Mouse (Mus musculus): ENCODE measurements around the gene Dennd6a.
"Not testable (repeated sequence)": the region's sequence is repeated elsewhere in the genome, so short reads cannot be mapped to it uniquely, and the experiment has no call there.

Gene Dennd6a

DNA sequence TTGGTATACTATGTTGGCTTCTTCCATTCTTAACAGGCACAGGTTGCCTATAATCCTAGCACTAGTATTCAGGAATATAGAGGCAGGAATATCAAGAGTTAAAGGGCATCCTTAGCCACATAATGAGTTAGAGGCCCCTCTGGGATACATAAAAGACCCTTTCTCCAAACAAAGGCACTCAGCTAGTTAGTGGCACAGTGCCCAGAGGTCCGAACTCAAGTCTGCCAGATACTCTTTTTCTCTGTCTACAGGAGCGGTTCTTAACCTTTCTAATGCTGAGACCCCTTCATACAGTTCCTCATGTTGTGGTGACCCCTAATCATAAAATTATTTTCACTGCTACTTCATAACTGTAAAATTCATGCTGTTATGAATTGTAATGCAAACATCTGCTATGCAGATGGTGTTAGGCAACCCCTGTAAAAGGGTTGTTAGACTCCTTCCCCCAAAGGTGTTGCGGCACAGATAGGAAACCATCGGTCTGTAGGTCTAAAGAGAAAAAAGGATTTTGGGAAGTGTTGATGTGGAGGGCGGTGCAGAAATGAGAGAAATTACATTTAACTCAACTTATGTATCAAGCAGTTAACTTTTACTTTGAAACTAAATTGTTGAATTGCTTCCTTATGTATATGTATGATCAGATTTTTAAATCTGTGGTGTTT, 72.5 kb downstream of the Dennd6a start:
- no peak for DNase-seq

DNA sequence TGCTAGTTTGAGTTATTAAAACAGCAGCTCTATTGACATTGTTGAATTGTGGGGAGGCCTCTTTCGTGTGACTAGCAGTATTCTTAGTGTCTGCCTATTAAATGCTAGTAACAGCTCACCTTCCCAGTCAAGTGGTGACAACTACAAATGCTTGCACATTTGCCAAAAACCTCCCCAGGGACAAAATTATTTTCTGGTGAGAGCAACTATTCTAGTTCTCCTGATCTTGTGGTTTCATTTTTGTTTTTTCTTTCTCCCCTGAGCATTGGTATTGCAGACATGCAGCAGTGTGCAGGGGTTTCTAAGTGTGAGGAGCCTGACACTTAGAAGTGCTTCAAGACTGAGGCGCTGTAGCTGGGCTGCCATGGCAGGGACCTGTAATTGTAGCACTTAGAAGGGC, 74.2 kb downstream of the Dennd6a start:
- no peak for DNase-seq

DNA sequence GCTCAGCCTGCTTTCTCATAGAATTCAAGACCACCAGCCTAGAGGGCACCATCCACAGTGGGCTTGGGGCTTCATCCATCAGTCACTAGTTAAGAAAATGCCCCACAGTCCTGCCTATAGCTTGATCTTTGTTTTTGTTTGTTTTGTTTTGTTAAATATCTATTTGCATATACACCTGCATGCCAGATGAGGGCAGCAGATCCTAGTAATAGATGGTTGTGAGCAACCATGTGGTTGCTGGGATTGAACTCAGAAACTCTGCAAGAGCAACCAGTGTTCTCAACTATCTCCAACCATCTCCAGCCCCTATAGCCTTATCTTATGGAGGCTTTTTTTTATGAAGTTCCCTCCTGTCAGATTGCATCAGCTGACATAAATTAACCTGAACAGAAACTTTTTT, 78.2 kb downstream of the Dennd6a start:
- DNase-seq, result no peak

DNA sequence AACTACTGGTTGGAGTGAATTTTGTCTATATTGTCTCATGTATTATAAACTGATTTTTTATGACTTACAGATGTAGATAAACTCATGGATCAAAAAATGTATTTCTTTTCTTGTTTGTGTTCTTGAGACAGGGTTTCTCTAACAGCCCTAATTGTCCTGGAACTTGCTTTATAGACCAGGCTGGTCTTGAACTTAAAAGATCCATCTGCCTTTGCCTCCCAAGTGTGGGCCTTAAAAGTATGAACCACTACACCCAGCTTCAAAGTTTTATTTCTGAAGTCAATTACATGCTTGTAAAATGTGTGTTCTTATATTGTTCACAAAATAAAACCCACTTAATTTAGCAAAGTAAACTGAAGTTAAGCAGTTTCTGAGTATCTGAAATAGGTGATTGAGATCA, 84.5 kb downstream of the Dennd6a start:
- DNase-seq, result no peak

DNA sequence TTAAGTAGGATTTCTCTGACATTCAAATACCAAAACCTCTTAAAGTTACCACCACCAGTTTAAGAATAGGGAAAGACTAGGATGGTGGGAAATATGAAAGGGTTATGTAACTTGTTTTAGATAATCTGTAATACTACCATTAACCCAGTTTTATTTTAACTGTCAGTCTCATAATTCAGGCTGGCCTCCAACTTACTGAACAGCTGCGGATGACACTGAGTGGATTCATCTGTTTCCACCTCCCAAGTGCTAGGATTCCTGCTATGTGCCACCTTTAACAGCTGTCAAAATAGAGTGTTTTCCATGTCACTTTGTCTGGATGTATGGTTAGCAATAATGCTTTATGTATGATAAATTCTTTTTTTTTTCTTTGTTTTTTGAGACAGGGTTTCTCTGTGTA, 86.6 kb downstream of the Dennd6a start:
- DNase-seq, result no peak

DNA sequence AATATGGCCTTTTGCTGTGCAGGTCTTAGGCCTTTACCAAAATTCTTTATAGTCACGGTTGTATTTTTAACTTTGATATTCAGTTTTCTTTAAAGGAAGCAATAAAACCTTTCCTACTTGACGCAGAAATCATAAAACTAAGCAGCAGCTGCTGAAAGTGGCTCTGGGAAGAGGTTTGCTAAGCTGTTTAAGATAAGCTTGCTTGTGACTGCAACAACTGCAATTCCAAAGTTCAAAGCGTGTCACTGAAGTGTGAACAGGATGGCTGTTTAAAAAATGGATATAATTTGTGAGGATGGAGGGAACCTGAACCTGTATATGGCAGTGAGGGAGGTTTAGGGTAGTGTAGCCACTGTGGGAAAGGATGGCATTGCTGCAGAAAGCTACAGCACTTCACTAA, 88.4 kb downstream of the Dennd6a start:
- DNase-seq, result no peak

DNA sequence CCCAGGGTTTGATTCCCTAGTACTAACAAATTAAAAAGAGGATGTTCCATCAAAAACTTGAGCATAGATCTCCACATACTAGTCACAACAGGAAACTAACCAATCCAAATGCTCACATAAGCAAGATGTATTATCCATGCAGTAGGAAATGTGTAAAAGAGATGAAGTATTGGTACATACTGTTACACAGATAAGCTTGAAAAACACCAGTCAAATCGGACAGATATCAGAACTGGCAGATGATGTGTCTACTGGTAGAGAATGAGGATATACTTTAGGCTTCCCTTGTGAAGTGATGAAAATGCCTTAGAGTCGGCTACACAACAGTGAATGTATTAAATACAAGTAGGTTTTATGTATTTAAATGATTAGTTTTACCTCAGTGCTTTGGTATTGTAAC, 88.8 kb downstream of the Dennd6a start:
- DNase-seq, result no peak

DNA sequence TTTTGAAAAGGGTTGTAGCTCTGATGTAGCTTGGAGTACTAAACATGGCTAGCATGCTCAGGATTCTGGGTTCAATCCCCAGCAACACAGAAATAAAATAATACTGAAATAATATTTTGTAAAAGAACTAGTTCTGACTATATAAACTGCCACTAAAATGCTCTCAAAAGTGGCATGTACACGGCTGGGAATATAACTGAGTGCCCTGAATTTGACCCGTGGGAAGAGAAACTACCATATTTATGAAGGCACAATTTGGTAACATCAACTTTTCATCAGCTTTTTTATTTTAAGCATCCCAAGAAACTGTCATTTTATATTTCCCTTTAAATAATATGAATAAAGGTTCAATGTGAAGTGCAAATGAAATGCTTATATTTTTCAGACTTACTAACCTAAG, 90.2 kb downstream of the Dennd6a start:
- DNase-seq, result no peak

DNA sequence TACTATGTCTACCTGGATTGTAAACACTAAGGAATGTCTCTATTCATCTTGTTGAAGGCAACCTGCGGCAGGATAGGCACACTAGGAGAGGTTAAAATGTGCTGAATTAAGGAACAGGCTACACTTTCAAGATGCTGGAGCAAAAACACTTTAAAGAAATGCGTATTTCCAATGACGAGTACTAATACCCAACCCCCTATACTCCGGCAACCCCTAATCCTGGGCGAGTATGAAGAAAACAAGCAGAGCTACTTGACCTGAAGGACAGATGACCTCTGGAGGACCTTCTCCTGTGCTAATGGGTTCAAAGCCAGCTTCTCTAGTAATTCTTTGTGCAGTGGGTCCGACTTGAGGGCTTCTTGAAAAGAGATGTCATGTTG, 94.3 kb downstream of the Dennd6a start:
- DNase-seq, result no peak

DNA sequence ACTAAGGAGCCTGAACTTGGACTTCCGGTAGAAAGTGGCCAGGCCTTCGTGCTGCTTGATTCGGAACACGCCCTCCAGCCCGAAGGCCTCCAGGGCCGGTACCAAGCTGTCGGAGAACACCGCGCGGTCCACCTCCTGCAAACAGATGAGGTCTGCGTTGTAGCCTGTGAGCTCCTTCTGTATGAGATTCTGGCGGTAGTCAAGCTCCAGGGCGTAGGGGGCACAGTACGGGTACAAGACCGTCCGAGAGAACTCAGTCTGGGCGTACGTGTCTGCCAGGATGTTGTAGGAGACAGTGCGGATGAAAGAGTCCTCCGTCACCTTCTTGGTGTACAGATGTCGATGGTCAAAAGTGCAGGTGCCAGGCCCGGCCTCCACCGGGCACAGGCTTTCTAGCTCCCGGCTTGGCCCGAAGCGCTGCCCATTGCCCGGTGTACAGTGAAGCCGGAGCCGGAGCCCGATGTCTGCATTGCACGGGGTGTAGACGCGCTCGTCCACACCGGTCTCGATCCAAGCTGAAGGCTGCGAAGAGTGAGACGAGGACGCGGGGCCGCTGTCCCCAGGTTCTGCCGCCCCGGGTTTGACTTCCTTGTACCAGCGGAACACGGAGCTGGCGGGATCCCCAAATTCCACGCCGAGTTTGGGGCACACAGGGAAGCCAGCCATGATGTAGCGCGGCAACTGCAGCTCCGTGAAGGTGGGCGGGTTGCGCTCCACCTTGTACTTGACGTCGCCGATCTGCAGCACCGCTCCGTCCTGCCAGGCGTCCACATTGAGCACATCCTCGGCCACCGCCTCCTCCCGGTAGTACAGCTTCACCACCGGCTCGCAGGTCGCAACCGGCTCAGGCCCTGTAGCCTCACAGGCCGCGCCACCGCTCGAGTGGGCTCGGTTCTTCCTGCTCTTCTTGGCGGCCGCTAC, 95.0 kb downstream of the Dennd6a start:
- DNase-seq, result peak; percentile 6

DNA sequence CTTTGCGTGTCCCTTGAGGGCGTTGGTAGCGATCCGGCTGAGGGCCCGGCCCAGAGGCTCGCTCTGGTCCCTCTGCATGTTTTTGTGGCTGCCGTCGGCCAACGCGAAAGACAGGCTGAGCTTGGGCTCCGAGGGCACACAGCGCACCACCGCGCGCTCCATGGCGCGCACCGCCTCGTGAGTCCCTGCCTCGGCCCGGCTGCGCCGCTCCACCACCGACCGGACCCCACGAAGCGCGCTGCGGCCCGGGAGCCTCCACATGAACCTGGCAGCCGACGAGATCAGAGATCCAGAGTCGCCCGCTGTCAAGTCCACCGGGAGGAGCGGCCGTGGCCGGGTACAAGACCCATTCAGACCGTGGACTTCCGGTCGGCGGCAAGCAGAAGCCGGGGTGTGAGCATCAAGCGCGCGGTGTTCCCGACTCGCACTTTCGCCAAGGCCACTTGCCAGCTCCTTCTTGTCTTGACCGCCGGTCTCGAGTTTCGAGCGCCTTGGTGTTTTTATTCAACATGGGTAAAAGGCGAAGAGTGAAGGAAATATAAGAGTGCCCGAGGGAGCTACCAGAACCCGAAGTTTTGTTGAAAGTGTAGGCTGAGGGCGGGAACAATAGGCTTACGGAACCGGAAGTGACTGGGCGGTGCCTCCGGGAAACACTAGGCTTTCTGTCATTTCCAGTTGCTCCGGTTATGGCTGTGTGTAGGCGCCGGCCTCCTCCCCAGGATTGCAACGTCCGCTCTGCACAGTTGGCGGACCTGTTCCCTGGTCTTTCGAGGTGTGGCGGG, 95.8 kb downstream of the Dennd6a start, which contains the start of gene Pde12:
TSS of gene Pde12 (minus strand) at position 592 of the 782 bp plus-strand sequence.
- peak; percentile 91 for DNase-seq

DNA sequence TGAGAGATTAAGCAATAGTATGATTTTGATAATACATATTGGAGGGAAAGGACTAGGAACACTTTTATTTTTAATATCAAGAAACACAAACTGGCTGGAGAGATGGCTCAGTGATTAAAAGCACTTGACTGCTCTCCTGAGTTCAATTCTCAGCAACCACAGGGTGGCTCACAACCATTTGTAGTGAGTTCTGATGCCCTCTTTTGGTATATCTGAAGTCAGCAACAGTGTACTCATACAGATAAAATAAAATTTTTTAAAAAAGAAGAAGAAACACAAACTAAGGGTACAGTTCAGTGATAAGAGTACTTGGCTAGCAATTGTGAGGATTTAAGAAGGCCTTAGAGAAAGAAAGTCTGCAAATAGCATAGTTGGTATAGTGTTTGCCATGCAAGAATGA, 97.3 kb downstream of the Dennd6a start:
- no peak for DNase-seq

DNA sequence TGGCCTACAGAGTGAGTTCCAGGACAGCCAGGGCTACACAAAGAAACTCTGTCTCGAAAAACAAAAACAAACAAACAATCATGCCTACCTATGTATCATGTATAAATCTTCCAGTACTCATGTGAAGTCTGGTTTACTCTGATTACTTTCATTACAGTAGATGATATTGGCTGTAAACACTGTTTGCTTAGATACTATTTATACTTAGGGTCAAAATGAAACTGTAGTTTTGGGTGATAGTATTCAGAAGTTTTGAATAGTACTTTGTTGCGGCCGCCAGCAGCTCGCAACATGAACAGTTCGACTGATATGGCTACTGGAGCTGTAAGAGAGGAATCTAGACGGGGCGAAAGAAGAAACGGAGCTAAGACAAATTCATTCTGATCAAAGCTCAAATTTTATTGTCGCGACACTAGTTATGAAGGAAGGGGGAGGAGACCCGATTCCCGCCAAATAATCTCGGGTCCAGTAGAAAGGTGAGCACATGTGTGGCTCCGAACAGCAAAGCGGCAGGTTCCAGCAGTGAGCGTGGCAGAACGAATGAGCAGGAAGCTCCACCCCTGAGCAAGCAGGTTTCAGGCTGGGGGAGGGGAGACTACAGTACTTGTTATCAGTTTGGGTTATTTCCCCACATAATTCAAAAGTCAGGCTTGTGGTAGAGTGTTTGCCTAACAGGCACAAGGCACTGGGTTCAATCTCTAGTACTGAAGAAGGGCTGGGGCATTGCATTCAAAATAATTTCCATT, 98.4 kb downstream of the Dennd6a start:
- DNase-seq, result not testable (repeated sequence)

DNA sequence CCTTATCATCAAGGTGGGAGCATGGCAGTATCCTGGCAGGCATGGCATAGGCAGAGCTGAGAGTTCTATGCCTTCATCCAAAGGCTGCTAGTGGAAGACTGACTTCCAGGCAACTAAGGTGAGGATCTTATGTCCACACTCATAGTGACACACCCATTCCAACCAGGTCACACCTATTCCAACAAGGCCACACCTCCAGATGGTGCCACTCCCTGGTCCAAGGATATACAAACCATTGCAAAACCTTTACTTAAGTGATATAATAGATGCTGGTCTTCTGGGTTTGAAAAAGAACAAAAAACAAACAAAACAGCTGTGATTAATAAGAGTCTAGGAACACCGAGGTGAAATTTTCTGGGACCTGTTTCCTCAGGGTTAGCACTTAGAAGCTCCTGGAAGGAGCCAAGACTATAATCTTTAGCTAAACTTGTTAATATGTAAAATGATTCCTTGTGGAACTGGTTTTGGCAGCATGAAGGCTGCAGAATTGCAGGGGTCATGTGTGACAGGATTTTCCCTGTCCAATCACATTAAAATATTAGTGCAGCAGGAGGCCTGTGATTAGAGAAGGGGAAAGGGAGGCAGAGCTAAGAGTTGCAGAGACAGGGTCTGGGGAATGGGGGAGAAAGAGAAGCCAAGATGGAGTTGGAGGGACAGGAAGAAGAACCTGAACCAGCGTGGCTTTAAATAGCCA, 101.0 kb downstream of the Dennd6a start:
- not testable (repeated sequence) for DNase-seq

DNA sequence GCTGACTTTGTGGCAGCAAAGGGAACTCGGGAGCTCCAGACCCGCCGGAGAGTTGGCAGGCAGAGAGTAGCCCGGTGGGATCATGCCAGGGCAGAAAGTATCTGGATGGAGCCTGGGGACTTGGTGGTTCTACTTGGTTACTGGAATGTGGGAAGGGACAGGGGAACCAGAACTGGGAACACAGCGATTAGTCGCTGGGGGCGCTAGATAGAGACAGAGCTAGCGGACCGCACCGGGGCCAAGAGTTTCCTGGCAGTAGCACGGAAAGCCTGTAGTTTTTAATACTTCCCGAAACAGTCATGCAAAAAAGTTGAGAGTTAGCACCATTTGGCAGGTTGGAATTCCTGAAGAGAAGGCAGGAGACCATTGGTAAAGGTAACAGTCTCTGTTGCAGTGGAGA, 101.7 kb downstream of the Dennd6a start:
- no peak for DNase-seq

DNA sequence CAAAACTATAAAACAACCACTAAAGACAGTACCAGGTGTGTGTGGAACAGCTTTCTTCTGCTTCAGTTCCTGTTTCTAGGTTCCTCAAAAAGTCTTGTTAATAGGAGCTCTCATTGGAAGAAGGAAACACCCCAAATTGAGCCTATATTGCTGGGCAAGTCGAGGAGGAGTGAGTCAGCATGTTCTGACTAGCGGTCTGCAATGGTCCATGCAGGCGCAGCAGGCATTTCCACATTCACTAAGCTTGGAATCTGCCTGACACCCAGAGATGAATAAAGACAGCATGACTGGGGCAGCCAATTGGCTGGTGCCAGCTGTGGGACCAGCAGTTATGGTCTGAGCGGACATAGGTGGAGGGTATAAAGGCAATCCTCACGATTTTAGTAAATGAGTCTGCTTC, 102.1 kb downstream of the Dennd6a start:
- no peak for DNase-seq
